Mouse (Mus musculus) adrenal gland, adult 18-20 months (tissue): ENCODE data around the gene Ulk2. TPM values are rescaled to one million over a fixed set of nuclear protein-coding genes. Genes with fewer than 3 reads are reported as not detected.
"Not testable (repeated sequence)": the region's sequence is repeated elsewhere in the genome, so short reads cannot be mapped to it uniquely, and the experiment has no call there.

Source experiments
- DNase-seq, 2 experiments: peaks; one replicate each; pipeline ENCODE4 v3.0.0; 2021 to 2022; ENCODE audit warnings: low spot score in 2 of 2
- long read RNA-seq, 2 experiments: library from polyadenylated mRNA; stranded (forward); transcript quantifications; one replicate each; pipeline ENCODE4 v2.0.0; 2021
- total RNA-seq, 2 experiments: library from RNA; stranded (reverse); gene quantifications; 1 replicate in 1 of 2; 2 replicates in 1 of 2; pipeline ENCODE4 v1.2.3; 2021

Ulk2 gene
- total RNA-seq: 10 to 100 TPM; 28.3 to 33.8 TPM
- long read RNA-seq, experiment 1, full-length matches to known transcripts: 13 of 19 reads
- long read RNA-seq, experiment 1, partial matches to known transcripts: 4 of 19 reads
- long read RNA-seq, experiment 1, other reads (novel, unspliced or antisense): 2 of 19 reads
- long read RNA-seq, experiment 2, full-length matches to known transcripts: 10 of 42 reads
- long read RNA-seq, experiment 2, partial matches to known transcripts: 30 of 42 reads
- long read RNA-seq, experiment 2, other reads (novel, unspliced or antisense): 2 of 42 reads

DNA sequence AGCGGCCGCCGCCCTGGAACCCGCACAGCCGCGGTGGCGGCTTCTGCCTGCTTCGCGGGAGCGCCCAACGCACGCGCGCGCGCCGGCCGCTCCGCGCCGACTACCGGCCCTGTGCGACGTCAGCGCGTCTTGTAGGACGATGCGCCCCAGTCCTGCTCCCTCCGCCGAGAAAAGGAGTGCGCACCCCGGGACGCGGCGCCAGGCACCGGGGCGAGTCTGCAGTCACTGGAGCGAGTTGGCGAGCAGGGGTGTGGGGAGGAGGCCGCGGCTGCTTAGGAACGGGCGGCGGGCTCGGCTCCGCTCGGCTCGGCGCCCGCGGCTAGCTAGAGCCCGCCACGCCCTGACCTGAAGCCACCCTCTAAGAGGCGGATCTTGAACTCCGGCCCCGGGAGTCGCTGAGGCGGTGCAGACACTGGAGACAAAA lies at the start of gene Ulk2:
Gene Ulk2 (minus strand): TSS at position 86 of the 424 bp plus-strand sequence.
- DNase-seq: peak; percentile 90 to 91

GRCm38 (mm10) chr11:61882183-61882582 lies 27.3 kb upstream of the Ulk2 start:
- DNase-seq: no peak

GRCm38 (mm10) chr11:61879921-61880320 lies 25.0 kb upstream of the Ulk2 start:
- DNase-seq: no peak

DNA sequence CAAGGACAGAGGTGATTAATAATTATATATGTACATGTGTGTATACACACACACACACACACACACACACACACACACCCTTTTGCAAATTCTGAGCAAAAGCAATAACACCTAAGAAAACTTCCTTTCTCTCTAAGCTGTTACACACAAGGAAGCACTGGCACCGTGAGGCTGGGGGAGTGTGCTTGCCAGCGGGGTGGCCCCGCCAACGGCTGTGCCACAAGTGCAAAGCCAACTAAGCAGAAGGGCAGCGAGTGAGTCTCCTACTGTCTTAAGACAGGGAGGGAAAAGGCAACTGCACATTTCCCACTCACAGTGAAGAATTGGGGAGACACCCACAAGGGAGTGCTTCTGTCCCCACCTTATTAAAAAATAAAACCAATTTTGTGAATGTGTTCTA lies 17.0 kb upstream of the Ulk2 start:
- no peak for DNase-seq

DNA sequence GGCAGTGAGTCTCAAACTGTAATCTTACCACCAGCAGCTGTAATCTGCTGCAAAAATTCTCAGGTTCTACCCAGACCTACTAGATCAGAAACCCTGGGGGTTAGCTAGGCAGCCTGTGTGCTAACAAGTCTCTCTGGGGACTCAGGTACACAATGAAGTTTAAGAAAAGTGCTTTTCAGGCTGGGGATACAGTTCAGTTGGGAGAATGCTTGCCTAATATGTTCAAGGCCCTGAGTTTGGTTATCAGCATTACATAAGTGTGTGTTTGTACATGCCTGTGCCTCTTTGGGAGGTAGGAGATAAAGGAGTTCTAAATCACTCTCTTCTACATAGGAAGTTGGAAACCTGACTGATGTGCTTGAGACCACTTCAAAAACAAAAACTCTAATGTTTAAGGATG lies 12.0 kb upstream of the Ulk2 start:
- no peak for DNase-seq

DNA sequence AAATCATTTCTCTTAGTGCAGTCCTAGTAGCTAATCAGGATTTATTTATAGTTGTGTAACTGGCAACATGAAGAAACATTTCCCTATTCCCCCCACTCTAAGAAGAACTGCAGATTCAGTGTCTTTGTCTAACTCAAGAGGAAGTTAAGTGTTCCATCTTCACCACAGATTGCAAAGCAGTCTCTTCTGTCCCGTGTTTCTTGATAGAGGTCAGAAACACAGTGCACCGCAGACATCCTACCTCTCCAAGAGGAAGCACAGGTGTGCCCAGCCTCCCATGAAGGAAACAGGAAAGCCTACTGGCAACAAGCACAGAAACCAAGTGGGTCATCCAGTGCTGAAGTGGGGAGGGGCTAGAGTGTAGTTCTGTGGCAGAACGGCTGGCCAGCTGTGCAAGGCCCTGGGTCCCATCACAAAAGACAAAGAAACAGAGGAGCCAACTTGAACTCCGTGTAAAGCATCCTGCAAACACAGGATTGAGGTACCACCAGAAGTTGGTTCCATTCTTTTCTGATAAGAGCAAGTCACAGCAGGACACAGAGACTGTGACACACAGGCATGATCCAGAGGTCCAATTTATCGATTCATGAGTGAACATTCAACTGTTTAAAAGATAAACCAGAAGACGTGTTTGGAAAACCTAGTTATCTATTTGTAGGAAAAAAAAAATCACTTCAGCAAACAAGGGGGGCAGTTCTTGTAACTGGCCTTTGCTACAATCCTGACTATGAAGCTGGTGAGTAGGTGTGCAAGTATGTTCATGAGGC lies 7.1 kb upstream of the Ulk2 start:
- no peak for DNase-seq

- no peak for DNase-seq
Measured at GRCm38 (mm10) chr11:61859316-61859715, 4.4 kb upstream of the Ulk2 start.

DNA sequence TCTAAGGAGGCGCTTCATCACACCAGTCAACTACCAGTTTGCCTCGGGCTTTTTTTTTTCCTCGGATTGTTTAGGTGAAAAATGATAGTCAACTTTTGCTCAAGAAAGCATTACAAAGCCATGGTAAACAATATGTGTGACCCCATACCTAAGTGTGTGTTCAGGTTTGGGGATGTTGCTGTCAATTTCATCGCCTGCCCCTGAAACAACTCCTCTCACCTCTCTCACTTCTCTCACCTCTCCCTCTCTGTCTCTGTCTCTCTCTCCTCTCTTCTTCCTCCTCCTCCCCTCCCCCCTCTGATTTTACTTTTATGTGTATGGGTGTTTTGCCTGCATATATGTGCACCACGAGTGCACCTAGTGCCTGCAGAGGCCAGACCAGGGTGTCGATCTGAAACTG lies 666 bp upstream of the Ulk2 start:
- no peak for DNase-seq

DNA sequence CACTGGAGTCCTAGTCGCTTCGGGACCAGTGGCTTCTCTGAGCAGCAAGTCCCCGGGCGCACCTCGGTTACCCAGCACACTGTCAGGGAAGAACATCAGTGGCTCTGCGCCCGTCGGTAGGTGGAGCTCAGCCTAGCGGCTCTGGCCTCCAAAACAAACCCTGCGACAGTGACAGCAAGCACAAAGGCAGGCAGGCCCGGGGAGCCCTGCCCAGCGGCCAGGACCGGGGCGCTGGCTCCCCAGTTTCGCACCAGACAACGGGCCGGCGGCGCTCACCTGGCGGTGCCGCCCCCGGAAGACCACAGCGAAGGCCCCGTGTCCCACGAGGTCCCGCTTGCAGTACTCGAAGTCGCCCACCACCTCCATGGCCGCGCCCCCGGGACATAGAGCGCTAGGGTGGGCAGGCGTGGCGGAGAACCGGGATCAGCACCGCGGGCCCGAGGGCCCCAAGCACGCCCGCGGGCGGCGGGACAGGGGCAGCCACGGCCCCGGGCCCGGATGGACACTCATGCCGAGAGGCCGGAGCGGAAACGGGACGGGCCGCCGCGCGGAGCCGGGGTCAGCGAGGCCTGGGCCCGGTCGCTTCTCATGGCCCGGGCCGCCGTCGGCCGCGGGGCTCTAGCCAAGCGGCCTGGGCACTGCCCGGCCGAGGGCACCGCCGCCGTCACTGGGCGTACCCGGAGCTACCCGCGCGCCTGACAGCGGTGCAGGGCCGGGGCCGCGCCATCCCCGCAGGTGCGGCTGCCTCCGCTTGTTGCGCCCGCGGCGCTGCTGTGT lies 474 bp downstream of the Ulk2 start:
- peak; percentile 77 to 80 for DNase-seq

DNA sequence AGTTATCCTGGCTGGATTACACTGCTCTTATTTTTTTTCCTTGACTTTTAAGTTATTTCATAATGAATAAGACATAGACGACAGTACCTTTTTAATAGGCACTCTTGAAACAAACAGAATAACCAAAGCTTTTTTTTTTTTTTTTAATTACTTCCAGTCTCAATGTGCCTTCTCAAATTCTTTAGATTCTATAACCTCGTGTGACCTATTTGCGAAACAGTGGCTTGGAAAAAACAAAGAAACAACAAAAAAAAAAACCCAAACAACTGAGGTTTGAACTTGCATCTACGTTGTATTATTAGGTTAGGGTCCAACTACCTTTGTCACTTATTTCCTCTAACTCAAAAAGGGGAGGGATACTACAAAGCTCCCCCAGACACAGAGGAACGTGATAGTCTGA lies 1.2 kb downstream of the Ulk2 start:
- no peak for DNase-seq

DNA sequence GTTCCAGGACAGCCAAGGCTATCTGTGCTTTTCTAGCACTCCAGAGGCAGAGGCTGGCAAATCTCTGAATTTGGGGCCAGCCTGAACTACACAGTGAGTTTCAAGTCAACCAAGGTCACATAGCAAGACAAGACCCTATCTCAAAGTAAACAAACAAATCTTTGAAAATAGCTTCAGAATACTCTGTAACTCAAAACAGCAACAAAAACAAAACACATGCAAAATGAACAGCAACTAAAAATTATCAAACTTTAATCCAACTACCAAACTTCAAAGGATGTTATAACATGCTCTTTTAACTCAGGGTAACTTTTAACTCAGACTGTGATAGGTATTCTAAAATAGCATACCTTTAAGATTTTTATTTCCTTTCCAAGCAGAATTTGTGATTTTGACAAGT lies 2.0 kb downstream of the Ulk2 start:
- no peak for DNase-seq

GRCm38 (mm10) chr11:61851195-61851594 lies 3.7 kb downstream of the Ulk2 start:
- DNase-seq: no peak

DNA sequence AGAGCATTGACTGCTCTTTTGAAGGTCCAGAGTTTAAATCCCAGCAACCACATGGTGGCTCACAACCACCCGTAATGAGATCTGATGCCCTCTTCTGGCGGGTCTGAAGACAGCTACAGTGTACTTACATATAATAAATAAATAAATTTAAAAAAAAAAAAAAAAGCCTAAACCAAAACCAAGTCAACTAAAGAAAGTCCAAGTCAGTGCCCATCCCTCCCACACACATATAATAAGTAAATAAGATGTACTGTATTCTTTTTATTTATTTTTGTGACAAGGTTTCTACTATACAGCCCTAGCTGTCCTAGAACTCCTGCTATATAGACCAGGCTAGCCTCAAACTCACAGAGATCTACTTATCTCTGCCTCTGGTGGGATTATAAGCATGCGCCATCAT lies 14.2 kb downstream of the Ulk2 start:
- not testable (repeated sequence) for DNase-seq

GRCm38 (mm10) chr11:61839940-61840339 lies 14.9 kb downstream of the Ulk2 start:
- no peak for DNase-seq

DNA sequence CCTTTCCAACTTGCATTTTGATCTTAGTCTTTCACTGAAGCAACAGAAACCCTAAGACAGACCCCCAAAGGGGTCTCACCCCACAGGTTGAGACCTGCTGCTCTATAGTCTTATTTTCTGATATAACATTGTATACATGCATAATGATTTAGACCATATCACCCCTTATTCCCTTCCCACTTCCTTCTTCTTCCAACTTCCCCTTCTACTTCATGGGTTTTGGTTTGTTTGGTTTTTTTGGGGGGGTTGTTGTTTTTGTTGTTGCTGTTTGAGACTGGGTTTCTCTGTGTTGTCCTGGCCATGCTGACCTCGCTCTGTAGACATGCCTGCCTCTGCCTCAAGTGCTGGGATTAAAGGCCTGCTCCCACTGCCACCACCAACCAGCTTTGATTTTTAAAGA lies 15.7 kb downstream of the Ulk2 start:
- no peak for DNase-seq

GRCm38 (mm10) chr11:61809793-61810192 lies 45.1 kb downstream of the Ulk2 start:
- DNase-seq: no peak

DNA sequence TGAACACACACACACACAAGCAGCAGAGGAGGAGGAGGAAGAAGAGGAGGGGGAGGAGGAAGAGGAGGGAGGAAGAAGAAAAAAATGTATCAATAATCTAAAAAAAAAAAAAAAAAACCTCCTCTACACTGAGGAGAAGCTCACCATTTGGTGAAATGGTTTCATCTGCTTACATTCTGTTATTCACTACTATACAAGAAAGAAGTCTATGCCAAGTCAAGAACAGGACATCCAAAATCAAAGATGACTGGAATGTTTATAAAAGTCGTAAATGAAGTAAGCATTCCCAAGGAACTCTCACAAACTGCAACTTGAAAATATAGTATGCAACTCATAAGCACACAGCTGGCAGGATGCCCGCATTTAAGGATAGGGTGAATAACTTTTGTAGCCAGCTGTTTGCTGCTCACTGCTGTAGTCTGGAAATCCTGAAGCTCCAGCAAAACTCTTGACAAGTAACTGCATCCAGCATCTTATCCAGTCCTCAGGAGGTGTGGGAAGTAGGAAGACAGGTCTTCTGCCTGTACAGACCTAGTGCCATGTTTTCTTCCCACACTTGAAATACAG lies 46.2 kb downstream of the Ulk2 start:
- DNase-seq: no peak

DNA sequence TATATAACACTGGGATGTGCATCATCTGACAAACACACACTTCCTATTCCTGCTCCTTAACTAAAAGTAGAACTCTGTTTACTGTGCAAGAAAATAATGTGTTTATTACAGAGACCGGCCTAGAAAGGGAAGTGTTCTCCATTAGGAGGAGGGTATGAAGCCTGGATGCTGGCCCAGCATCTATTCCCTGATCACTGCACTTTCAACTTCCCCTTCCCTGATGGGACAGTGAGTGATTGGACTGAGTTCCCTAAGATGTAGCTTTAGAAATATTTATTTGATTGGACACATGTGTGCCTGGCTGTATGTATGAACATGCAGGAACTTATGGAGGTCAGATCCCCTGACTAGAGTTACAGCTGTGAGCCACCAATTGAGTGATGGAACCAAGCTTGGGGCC lies 61.4 kb downstream of the Ulk2 start:
- no peak for DNase-seq

DNA sequence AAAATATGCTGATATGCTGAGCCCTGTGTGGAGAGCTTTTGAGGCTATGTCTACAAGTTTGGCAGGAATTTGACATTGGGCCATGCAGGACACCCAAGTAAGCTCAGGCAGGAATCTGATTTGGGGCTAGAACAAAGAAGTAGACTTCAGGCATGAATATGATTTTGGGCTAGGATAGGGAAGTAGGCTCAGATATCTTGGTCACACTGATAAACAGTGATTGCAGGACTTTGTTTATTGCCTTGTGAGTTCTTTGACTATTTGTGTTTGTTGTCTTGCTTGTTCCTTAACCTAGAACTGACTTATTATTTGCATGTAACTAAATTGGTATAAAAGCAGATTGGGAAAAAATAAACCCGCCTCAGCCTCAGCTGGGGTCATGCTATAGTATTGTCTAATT lies 66.3 kb downstream of the Ulk2 start:
- DNase-seq: no peak

GRCm38 (mm10) chr11:61782526-61782925 lies 72.3 kb downstream of the Ulk2 start:
- not testable (repeated sequence) for DNase-seq

DNA sequence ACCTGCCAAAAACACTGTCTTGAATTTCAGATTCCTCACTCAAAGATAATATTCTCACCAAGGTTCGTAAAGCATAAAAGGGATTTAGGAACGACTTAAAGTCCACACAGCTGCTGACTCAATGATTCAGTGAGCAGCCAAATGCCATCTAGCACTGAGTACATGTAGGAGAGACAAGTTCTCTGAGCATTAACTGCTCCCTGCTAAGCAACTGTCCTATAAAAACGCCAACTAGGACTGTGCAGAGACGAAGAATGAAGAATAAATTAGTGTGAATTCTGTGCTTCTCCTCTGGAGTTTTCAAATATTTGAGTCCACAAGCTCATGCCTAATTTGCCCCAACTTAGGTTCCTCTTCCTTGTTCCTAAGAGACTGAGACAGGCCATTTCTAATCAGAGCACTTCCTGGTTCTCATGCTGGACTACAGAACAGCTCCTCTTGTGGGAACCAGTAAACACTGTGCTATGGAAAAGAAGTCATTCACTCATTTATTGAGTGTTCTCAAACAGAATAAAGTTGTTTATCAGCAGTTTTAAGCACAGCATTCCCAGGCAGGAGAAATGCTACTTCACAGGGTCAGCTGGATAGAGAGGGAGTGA lies 80.2 kb downstream of the Ulk2 start:
- no peak for DNase-seq
